Mouse (Mus musculus) erythroblast, embryonic 14.5 days (primary cell): ENCODE data around the gene Ttc7.

Experiments used
- GATA1 ChIP-seq: IDR thresholded peaks from 2 replicates; pipeline ENCODE4 v1.6.1; 2012; ENCODE audit warnings: low read length, inconsistent platforms, mixed read lengths
- TAL1 ChIP-seq: IDR thresholded peaks from 3 replicates; pipeline ENCODE4 v1.6.1; 2012; ENCODE audit warnings: low read length, inconsistent platforms, mixed read lengths

DNA sequence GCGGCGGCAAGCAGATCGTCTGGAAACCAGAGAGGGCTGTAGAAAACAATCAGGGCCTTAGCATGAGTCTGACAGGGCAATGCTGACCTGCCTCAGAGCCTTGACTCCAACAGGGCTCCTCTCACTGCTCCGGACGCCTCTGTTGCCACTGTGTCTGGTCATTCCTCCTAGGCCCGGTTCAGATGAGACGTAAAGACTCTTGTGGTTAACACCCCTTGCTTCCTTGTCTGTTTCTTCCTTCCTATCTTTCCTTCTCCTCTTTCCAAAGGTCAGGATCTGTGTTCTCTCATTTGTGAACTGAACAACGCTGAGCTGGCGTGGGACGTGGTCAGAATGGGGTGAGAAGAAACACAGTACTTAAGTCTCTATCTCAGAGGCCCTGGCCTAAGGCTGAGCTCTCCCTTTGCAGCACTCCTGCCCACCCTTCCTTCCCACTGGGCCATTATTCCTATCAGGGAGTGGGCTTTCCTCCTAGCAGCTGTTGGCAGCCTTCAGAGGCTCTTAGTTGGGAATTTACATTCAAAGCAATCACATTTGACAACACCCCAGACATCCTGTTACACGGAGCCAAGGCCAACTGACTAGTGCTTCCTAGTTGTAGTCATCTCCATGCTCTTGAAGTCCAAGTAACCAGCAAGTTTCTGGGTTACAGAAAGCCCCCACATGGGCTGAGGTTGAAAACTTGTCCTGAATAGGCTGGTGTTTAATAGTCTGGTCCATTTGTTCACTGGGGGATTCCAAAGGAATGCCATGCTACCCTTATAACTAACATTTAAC lies 18.4 kb upstream of the Ttc7 start:
- TF ChIP-seq TAL1 (no peak), GATA1 (no peak)
